Mouse (Mus musculus) hindbrain, embryonic 13.5 days (tissue): ENCODE measurements around the gene Dpy19l2. TPM values are rescaled to one million over a fixed set of nuclear protein-coding genes. Genes with fewer than 3 reads are reported as not detected.

Experiments
- ATAC-seq: fragments of 200-750 bp; cut with Nextera tagmentation; 2 replicates; pipeline ENCODE4 v1.8.0; 2017; ENCODE audit warnings: moderate TSS enrichment; ENCODE audit not compliant: low FRiP score
- H3K27ac ChIP-seq: fragments of 300-500 bp; sonication (generic); 2 replicates; pipeline ENCODE4 v1.5.1; 2015; ENCODE audit warnings: inconsistent platforms, mild to moderate bottlenecking, moderate library complexity
- H3K27me3 ChIP-seq: fragments of 300-500 bp; sonication (generic); 2 replicates; pipeline ENCODE4 v1.6.1; 2015; ENCODE audit warnings: mild to moderate bottlenecking, inconsistent platforms
- H3K36me3 ChIP-seq: fragments of 300-500 bp; sonication (generic); 2 replicates; pipeline ENCODE4 v1.6.1; 2015; ENCODE audit warnings: mild to moderate bottlenecking, inconsistent platforms
- H3K4me1 ChIP-seq: fragments of 300-500 bp; sonication (generic); replicated peaks from 2 replicates; pipeline ENCODE4 v1.6.1; 2015; ENCODE audit warnings: inconsistent platforms
- H3K4me2 ChIP-seq: fragments of 300-500 bp; sonication (generic); 2 replicates; pipeline ENCODE4 v1.6.1; 2015; ENCODE audit warnings: inconsistent platforms, mild to moderate bottlenecking, moderate library complexity
- H3K4me3 ChIP-seq: fragments of 300-500 bp; sonication (generic); 2 replicates; pipeline ENCODE4 v1.5.1; 2015; ENCODE audit warnings: mild to moderate bottlenecking, inconsistent platforms
- H3K9ac ChIP-seq: fragments of 300-500 bp; sonication (generic); 2 replicates; pipeline ENCODE4 v1.6.1; 2015; ENCODE audit warnings: mild to moderate bottlenecking, inconsistent platforms
- H3K9me3 ChIP-seq: fragments of 300-500 bp; sonication (generic); 2 replicates; pipeline ENCODE4 v1.6.1; 2016; ENCODE audit warnings: inconsistent platforms
- WGBS: fragments of 180-500 bp; shearing (Covaris S2); methylation state at CpG from one replicate; pipeline ENCODE4 v1.1.7; 2015; 5-methylcytosine and 5-hydroxymethylcytosine counted together
- polyA plus RNA-seq: library from polyadenylated mRNA; unstranded; fragments of >200 nt; fragmentation: Nextera tagmentation; extraction: Ambion mirVana; gene quantifications from 2 replicates; pipeline ENCODE4 v1.2.1, GENCODE M21; 2015

Dpy19l2 gene
- polyA plus RNA-seq, 1 experiment from 2014 or later, result 0.22 TPM

DNA sequence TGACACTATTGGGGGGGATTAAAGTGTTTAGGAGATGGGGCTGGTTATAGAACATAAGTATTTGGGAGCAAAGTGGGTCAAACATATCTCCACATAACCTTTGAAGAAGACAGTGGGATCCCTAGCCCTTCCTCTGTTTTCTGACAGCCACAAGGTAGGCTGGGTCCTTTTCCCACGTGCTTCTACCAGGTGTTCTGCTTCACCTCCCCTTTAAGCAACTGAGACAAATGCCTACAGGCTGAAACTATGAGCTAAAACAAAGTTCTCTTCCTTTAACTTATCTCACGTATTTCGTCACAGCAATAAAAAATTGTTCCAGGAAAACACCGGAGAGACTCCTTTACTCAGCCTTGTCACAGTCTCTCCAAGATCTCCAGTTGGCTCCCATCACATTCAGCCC is 187.2 kb downstream of the Dpy19l2 start:
- Histone ChIP-seq H3K9ac (no peak overlapping the region), H3K4me2 (no peak overlapping the region), H3K4me1 (no peaks in the 10 kb centered on the region), H3K4me3 (no peak overlapping the region), H3K9me3 (no peaks in the 10 kb centered on the region), H3K27ac (no peak overlapping the region), H3K36me3 (no peaks in the 10 kb centered on the region), H3K27me3 (no peaks in the 10 kb centered on the region)
- 94% methylated on average over 4 of the region's 4 CpGs for WGBS
- no peak for ATAC-seq

Other genes starting within 250 kb of the Dpy19l2 start
- 9.0 TPM in 2 replicates for gene Dpy19l1, start 193.2 kb downstream of the Dpy19l2 start, polyA plus RNA-seq
- not detected in 2 replicates for gene Cypt4, start 71.1 kb downstream of the Dpy19l2 start, polyA plus RNA-seq
- gene Tbx20, start 78.0 kb upstream of the Dpy19l2 start, polyA plus RNA-seq, result 2.1 TPM in 2 replicates